Mouse (Mus musculus) spleen, postnatal 0 days (tissue): ENCODE measurements around the gene P2ry2. TPM values are rescaled to one million over a fixed set of nuclear protein-coding genes. Genes with fewer than 3 reads are reported as not detected.

Experiments
- polyA plus RNA-seq: library from polyadenylated mRNA; unstranded; fragments of >200 nt; fragmentation: Nextera tagmentation; extraction: Ambion mirVana; gene quantifications from 2 replicates; pipeline ENCODE4 v1.2.1, GENCODE M21; 2015

Gene P2ry2
- 4.8 and 5.7 TPM in 2 replicates for polyA plus RNA-seq

DNA sequence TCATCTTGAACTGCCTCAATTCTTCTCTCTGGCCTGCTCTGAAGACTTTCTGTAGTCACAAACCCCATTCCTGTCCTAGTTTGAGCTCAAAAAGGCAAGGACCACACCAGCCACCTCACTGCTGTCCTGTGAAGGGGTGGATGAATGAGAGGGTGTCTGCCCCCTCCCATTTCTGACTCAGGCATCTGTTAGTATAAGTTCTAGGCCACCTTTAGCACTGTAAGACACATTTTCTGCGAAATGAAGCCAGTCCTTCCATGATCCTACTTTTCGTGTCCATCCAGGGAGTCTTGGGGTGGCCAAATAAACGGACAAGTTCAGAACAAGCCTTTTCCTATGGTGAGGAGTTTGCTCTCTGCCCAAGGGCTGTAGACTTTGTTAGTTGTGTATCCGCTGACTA, at the start of gene P2ry2:
Gene P2ry2, minus strand, starts transcription at position 326 of the 400 bp plus-strand sequence.

DNA sequence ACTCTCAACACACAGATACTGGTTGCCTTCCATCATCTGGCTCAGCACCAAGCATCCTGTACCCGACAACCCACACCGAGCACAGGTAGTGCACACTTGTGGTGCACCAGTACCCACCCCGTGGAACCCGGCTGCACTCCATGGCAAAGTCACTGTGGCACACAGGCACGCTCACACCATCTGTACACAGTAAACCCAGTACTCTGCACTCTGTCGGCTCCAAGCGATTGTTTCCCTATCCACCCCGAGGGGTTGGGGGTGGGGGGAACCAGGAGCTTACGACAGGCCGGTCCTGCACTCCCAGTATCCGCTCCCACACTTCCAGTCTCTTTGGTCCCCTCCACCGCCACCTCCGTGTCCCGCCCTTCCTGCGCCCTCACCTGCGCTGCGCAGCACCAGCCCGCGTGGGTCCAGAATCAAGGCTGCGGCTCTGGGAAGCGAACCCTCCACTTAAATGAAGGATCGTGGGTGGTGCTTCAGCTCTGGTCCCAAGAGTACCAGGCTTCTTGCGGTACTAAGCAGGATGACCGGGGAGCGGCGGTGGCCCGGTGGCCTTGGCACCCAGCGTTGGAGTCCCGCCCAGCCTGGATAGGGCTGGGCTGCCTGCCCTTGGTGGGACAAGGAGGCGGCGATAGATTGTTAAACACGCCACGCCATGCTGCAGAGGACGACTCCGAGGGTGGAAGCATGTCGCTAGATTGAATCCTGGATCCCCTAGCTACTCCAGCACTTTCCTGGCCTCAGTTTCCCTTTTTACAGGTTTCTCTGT, 38.3 kb downstream of the P2ry2 start, which contains the start of gene P2ry6:
Gene P2ry6, minus strand, starts transcription at position 515 of the 769 bp plus-strand sequence.

Other genes starting within 250 kb of the P2ry2 start
- gene Relt, start 149.4 kb downstream of the P2ry2 start, polyA plus RNA-seq = 20.1 and 22.4 TPM in 2 replicates
- gene Arhgef17, start 80.8 kb downstream of the P2ry2 start, polyA plus RNA-seq = 1.9 and 2.7 TPM in 2 replicates
- 11.4 and 15.7 TPM in 2 replicates for gene P2ry6, start 38.2 kb downstream of the P2ry2 start, polyA plus RNA-seq
- gene Fchsd2, start 80.0 kb upstream of the P2ry2 start, polyA plus RNA-seq = 10.6 and 13.0 TPM in 2 replicates